Mouse (Mus musculus) liver, postnatal 0 days (tissue): ENCODE measurements at regions not wholly inside any gene's neighbourhood (a gene's known extent, or its start where the extent isn't known, plus 50 kb on each side); places are given as distances from the start of the nearest gene placed in this dataset.

ENCODE experiments used
- ATAC-seq: fragments of 200-750 bp; cut with Nextera tagmentation; 2 replicates; pipeline ENCODE4 v1.8.0; 2017; ENCODE audit warnings: mild to moderate bottlenecking, moderate library complexity
- DNase-seq: peaks from one replicate; pipeline ENCODE4 v3.0.0-alpha.2; 2016
- H3K27ac ChIP-seq: fragments of 300-500 bp; sonication (generic); 2 replicates; pipeline ENCODE4 v1.5.1; 2014; ENCODE audit warnings: antibody characterized with exemption, moderate library complexity, mild to moderate bottlenecking, low read depth
- H3K27me3 ChIP-seq: fragments of 300-500 bp; sonication (generic); 2 replicates; pipeline ENCODE4 v1.6.1; 2014; ENCODE audit warnings: low read length, control low read depth, mixed read lengths; ENCODE audit not compliant: insufficient read depth
- H3K36me3 ChIP-seq: fragments of 300-500 bp; sonication (generic); replicated peaks from 2 replicates; pipeline ENCODE4 v1.6.1; 2014; ENCODE audit warnings: mild to moderate bottlenecking, control low read depth, low read length, moderate library complexity, mixed read lengths; ENCODE audit not compliant: insufficient read depth
- H3K4me1 ChIP-seq: fragments of 300-500 bp; sonication (generic); 2 replicates; pipeline ENCODE4 v1.6.1; 2014; ENCODE audit warnings: antibody characterized with exemption, mild to moderate bottlenecking, control low read depth; ENCODE audit not compliant: insufficient read depth
- H3K4me2 ChIP-seq: fragments of 300-500 bp; sonication (generic); 2 replicates; pipeline ENCODE4 v1.6.1; 2014; ENCODE audit warnings: low read depth, mild to moderate bottlenecking, low read length, moderate library complexity, mixed read lengths
- H3K4me3 ChIP-seq: fragments of 300-500 bp; sonication (generic); 2 replicates; pipeline ENCODE4 v1.5.1; 2014; ENCODE audit warnings: low read depth, low read length
- H3K9ac ChIP-seq: fragments of 300-500 bp; sonication (generic); replicated peaks from 2 replicates; pipeline ENCODE4 v1.6.1; 2014; ENCODE audit warnings: mild to moderate bottlenecking, moderate library complexity
- H3K9me3 ChIP-seq: fragments of 300-500 bp; sonication (generic); 2 replicates; pipeline ENCODE4 v1.6.1; 2016; ENCODE audit warnings: mild to moderate bottlenecking, control low read depth, low read length, mixed read lengths
- CTCF ChIP-seq: sonication (generic); IDR thresholded peaks from 2 replicates; pipeline ENCODE4 v1.5.1; 2016; ENCODE audit warnings: antibody characterized with exemption, low read depth
- EP300 ChIP-seq: IDR thresholded peaks from 2 replicates; pipeline ENCODE4 v1.6.1; 2016; ENCODE audit warnings: antibody characterized with exemption, low read depth, mild to moderate bottlenecking
- WGBS: fragments of 180-500 bp; shearing (Covaris S2); extraction: QIAGEN DNeasy Blood & Tissue Kit; methylation state at CpG from one replicate; pipeline ENCODE4 v1.1.7; 2014; ENCODE audit not compliant: insufficient replicate concordance; 5-methylcytosine and 5-hydroxymethylcytosine counted together

GRCm38 (mm10) chr9:87504673-87505385, 226.2 kb downstream of the Tbx18 start:
- H3K27me3 ChIP-seq, result no peaks in the 10 kb centered on the region
- WGBS, result 51% methylated on average over 10 of the region's 10 CpGs
- H3K4me1 ChIP-seq, result no peaks in the 10 kb centered on the region
- no peak for TF ChIP-seq EP300
- TF ChIP-seq CTCF, result no peak
- ATAC-seq, result no peak
- H3K27ac ChIP-seq, result no peak overlapping the region
- H3K4me2 ChIP-seq, result no peak overlapping the region
- no peaks in the 10 kb centered on the region for H3K9me3 ChIP-seq
- no peak overlapping the region for H3K9ac ChIP-seq
- DNase-seq, result no peak
- H3K4me3 ChIP-seq, result no peak overlapping the region
- no peaks in the 10 kb centered on the region for H3K36me3 ChIP-seq

GRCm38 (mm10) chr9:87464141-87464540, 208.8 kb upstream of the Cep162 start:
- Histone ChIP-seq H3K4me3 (no peak overlapping the region), H3K4me1 (no peaks in the 10 kb centered on the region), H3K9me3 (no peaks in the 10 kb centered on the region), H3K4me2 (no peak overlapping the region), H3K9ac (no peak overlapping the region), H3K27me3 (no peaks in the 10 kb centered on the region), H3K36me3 (no peaks in the 10 kb centered on the region), H3K27ac (no peak overlapping the region)
- ATAC-seq (peak; percentile 47), DNase-seq (no peak)
- TF ChIP-seq CTCF (no peak), EP300 (no peak)
- 74% methylated on average over 3 of the region's 3 CpGs for WGBS

- Histone ChIP-seq H3K9ac (no peak overlapping the region), H3K27ac (no peak overlapping the region), H3K27me3 (no peaks in the 10 kb centered on the region), H3K4me3 (no peak overlapping the region), H3K4me2 (no peak overlapping the region), H3K4me1 (no peaks in the 10 kb centered on the region), H3K9me3 (no peaks in the 10 kb centered on the region), H3K36me3 (no peaks in the 10 kb centered on the region)
- 64% methylated on average over 2 of the region's 2 CpGs for WGBS
- ATAC-seq (no peak), DNase-seq (no peak)
- no peak for TF ChIP-seq CTCF
- TF ChIP-seq EP300, result no peak
These were observed 197.9 kb upstream of the Cep162 start for GRCm38 (mm10) chr9:87453261-87453660.

GRCm38 (mm10) chr9:87452571-87452970, 197.2 kb upstream of the Cep162 start:
- no peak overlapping the region for H3K27ac ChIP-seq
- no peaks in the 10 kb centered on the region for H3K36me3 ChIP-seq
- H3K4me2 ChIP-seq, result no peak overlapping the region
- 62% methylated on average over 2 of the region's 2 CpGs for WGBS
- no peaks in the 10 kb centered on the region for H3K4me1 ChIP-seq
- no peak overlapping the region for H3K4me3 ChIP-seq
- H3K27me3 ChIP-seq, result no peaks in the 10 kb centered on the region
- H3K9me3 ChIP-seq, result no peaks in the 10 kb centered on the region
- TF ChIP-seq EP300 (no peak), CTCF (no peak)
- H3K9ac ChIP-seq, result no peak overlapping the region
- ATAC-seq (no peak), DNase-seq (no peak)

- H3K27ac ChIP-seq, result no peak overlapping the region
- H3K4me1 ChIP-seq, result no peaks in the 10 kb centered on the region
- no peak for TF ChIP-seq EP300
- no peak for TF ChIP-seq CTCF
- ATAC-seq (no peak), DNase-seq (no peak)
- no peak overlapping the region for H3K4me2 ChIP-seq
- H3K4me3 ChIP-seq, result no peak overlapping the region
- H3K9ac ChIP-seq, result no peak overlapping the region
- no peaks in the 10 kb centered on the region for H3K36me3 ChIP-seq
- WGBS, result 53% methylated on average over 10 of the region's 10 CpGs
- no peaks in the 10 kb centered on the region for H3K27me3 ChIP-seq
- no peaks in the 10 kb centered on the region for H3K9me3 ChIP-seq
These were observed 188.3 kb upstream of the Cep162 start for GRCm38 (mm10) chr9:87443467-87444235.

GRCm38 (mm10) chr9:87432072-87432471, 176.7 kb upstream of the Cep162 start:
- no peak overlapping the region for H3K4me3 ChIP-seq
- no peak overlapping the region for H3K9ac ChIP-seq
- TF ChIP-seq CTCF, result no peak
- H3K9me3 ChIP-seq, result no peaks in the 10 kb centered on the region
- H3K27me3 ChIP-seq, result no peaks in the 10 kb centered on the region
- no peaks in the 10 kb centered on the region for H3K4me1 ChIP-seq
- H3K36me3 ChIP-seq, result no peaks in the 10 kb centered on the region
- 71% methylated on average over 8 of the region's 8 CpGs for WGBS
- no peak overlapping the region for H3K4me2 ChIP-seq
- ATAC-seq (no peak), DNase-seq (no peak)
- H3K27ac ChIP-seq, result no peak overlapping the region
